Mouse (Mus musculus): ENCODE measurements around the gene Mtf1.

GRCm38 (mm10) chr4:124792114-124792513 lies 9.8 kb upstream of the Mtf1 start:
- TF ChIP-seq CTCF (IDR thresholded peaks at IDR 0.05; ENCODE audit: low read depth) = no peak
- TF ChIP-seq EP300 (IDR thresholded peaks at IDR 0.05; ENCODE audit: low read depth) = no peak

Data from liver, postnatal 0 days (tissue).